Mouse (Mus musculus) thymus, adult 2 months (tissue): ENCODE measurements around the gene Sp140. TPM values are rescaled to one million over a fixed set of nuclear protein-coding genes. Genes with fewer than 3 reads are reported as not detected.
"Not testable (repeated sequence)": the region's sequence is repeated elsewhere in the genome, so short reads cannot be mapped to it uniquely, and the experiment has no call there.

Experiments
- DNase-seq: peaks from one replicate; pipeline ENCODE4 v3.0.0; 2021
- H3K27ac ChIP-seq: fragments of 200-500 bp; 2 replicates; pipeline ENCODE4 v1.5.1; 2012; ENCODE audit warnings: low read length, control low read depth; ENCODE audit not compliant: control insufficient read depth, insufficient read depth
- H3K27me3 ChIP-seq: fragments of 200-500 bp; 2 replicates; pipeline ENCODE4 v1.6.1; 2012; ENCODE audit warnings: mild to moderate bottlenecking, low read length, moderate library complexity, mixed read lengths; ENCODE audit not compliant: control insufficient read depth, insufficient read depth
- H3K36me3 ChIP-seq: fragments of 200-500 bp; 2 replicates; pipeline ENCODE4 v1.6.1; 2012; ENCODE audit warnings: mild to moderate bottlenecking, low read length, moderate library complexity; ENCODE audit not compliant: control insufficient read depth, insufficient read depth
- H3K4me1 ChIP-seq: fragments of 200-500 bp; replicated peaks from 2 replicates; pipeline ENCODE4 v1.6.1; 2012; ENCODE audit warnings: low read length; ENCODE audit not compliant: control insufficient read depth, insufficient read depth
- H3K4me3 ChIP-seq: fragments of 200-500 bp; 2 replicates; pipeline ENCODE4 v1.5.1; 2012; ENCODE audit warnings: mild to moderate bottlenecking, low read length, control low read depth, moderate library complexity; ENCODE audit not compliant: control insufficient read depth, insufficient read depth
- whole genome bisulfite sequencing: fragments of 180-500 bp; shearing (Covaris S2); methylation state at CpG from one replicate; pipeline ENCODE4 v1.1.7; 2018; 5-methylcytosine and 5-hydroxymethylcytosine counted together
- polyA plus RNA-seq: library from polyadenylated mRNA; depleted of rRNA; stranded (reverse); fragments of >200 nt; gene quantifications from 2 replicates; pipeline ENCODE4 v1.2.3, GENCODE M21; 2012

Sp140 gene
- polyA plus RNA-seq, 1 experiment = 27.1 TPM

DNA sequence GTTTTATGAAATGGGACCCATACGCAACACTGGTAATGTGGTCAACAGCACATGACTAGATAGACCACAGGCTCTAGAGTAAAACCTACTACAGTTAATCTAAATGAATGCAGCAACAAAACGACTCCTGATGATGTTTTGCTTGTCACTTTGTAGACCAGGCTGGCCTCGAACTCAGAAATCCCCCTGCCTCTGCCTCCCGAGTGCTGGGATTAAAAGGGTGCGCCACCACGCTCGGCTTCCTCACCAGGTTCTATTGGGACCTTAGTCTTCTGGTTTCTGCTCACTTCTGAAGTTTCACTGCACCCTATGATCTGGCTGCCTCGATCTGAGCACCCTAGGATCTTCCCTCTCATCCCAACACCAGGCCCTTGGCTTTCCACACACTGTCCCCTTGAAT lies 7.7 kb upstream of the Sp140 start:
- not testable (repeated sequence) for H3K4me3 ChIP-seq, DNase-seq, H3K27ac ChIP-seq, H3K36me3 ChIP-seq, H3K27me3 ChIP-seq, H3K4me1 ChIP-seq
- WGBS = 89% methylated on average over 8 of the region's 8 CpGs

GRCm38 (mm10) chr1:85598271-85599012 lies 1.7 kb upstream of the Sp140 start, which contains the start of gene Sp110:
TSS of gene Sp110 (minus strand) at chr1:85598817.
- H3K27ac ChIP-seq = peak within 1 kb of the TSS; percentile 62; the same call in 1 of the 2 replicates
- not testable (repeated sequence) for H3K4me1 ChIP-seq, H3K27me3 ChIP-seq, H3K36me3 ChIP-seq
- DNase-seq = peak; percentile 36
- peak within 1 kb of the TSS; percentile 46 for H3K4me3 ChIP-seq
- WGBS = 48% methylated on average over 17 of the region's 17 CpGs

GRCm38 (mm10) chr1:85600794-85601193 lies 616 bp downstream of the Sp140 start:
- peak overlapping the region; percentile 25 for H3K4me3 ChIP-seq

GRCm38 (mm10) chr1:85604341-85604740 lies 4.2 kb downstream of the Sp140 start:
- not testable (repeated sequence) for H3K27ac ChIP-seq, H3K4me1 ChIP-seq, H3K4me3 ChIP-seq, H3K27me3 ChIP-seq, DNase-seq, H3K36me3 ChIP-seq
- 100% methylated on average over 1 of the region's 1 CpGs for WGBS

More at GRCm38 (mm10) chr1:85600794-85601193, 616 bp downstream of the Sp140 start:
- DNase-seq = peak; percentile 63
- WGBS = 34% methylated on average over 4 of the region's 4 CpGs
- peak overlapping the region; percentile 70 for H3K27ac ChIP-seq
- H3K27me3 ChIP-seq, H3K4me1 ChIP-seq, H3K36me3 ChIP-seq: not testable (repeated sequence)

GRCm38 (mm10) chr1:85608361-85608760 lies 8.2 kb downstream of the Sp140 start:
- H3K4me3 ChIP-seq, H3K36me3 ChIP-seq, H3K27ac ChIP-seq, H3K4me1 ChIP-seq, H3K27me3 ChIP-seq, DNase-seq: not testable (repeated sequence)
- 89% methylated on average over 4 of the region's 4 CpGs for WGBS

GRCm38 (mm10) chr1:85610581-85610980 lies 10.4 kb downstream of the Sp140 start:
- H3K4me1 ChIP-seq, H3K27me3 ChIP-seq, H3K27ac ChIP-seq, DNase-seq, H3K36me3 ChIP-seq, H3K4me3 ChIP-seq: not testable (repeated sequence)
- 60% methylated on average over 1 of the region's 4 CpGs for WGBS

GRCm38 (mm10) chr1:85615096-85615495 lies 14.9 kb downstream of the Sp140 start:
- H3K4me1 ChIP-seq, H3K36me3 ChIP-seq, H3K27ac ChIP-seq, H3K27me3 ChIP-seq, H3K4me3 ChIP-seq, DNase-seq: not testable (repeated sequence)
- 98% methylated on average over 3 of the region's 3 CpGs for WGBS

GRCm38 (mm10) chr1:85615819-85616218 lies 15.6 kb downstream of the Sp140 start:
- not testable (repeated sequence) for H3K27ac ChIP-seq, H3K4me3 ChIP-seq, H3K36me3 ChIP-seq, H3K4me1 ChIP-seq, H3K27me3 ChIP-seq, DNase-seq
- 72% methylated on average over 3 of the region's 3 CpGs for WGBS

DNA sequence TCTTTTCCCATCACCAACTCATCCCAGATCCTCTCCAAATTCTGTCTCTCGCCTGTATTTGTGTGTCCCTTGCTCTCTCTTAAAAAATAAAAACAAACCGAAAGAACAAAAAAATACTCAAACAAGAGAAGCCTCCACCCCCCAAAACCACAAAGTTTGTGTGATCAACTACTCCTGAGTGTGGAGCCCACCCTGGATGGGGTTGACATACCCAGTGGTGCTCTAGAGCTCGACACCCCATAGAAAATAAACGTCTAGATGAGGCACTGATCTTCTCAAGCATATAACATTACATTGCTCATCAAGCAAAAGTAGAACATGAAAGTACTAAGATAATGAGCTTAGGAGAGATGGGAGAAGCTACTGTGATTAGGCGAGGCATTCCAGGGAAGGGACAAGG lies 17.0 kb downstream of the Sp140 start:
- whole genome bisulfite sequencing = 71% methylated on average over 4 of the region's 5 CpGs
- DNase-seq, H3K27ac ChIP-seq, H3K4me3 ChIP-seq, H3K4me1 ChIP-seq, H3K27me3 ChIP-seq, H3K36me3 ChIP-seq: not testable (repeated sequence)

GRCm38 (mm10) chr1:85618689-85619088 lies 18.5 kb downstream of the Sp140 start:
- not testable (repeated sequence) for H3K27me3 ChIP-seq, H3K27ac ChIP-seq, H3K4me3 ChIP-seq, H3K4me1 ChIP-seq, H3K36me3 ChIP-seq, DNase-seq
- 61% methylated on average over 1 of the region's 1 CpGs for WGBS

- DNase-seq, H3K4me1 ChIP-seq, H3K27ac ChIP-seq, H3K4me3 ChIP-seq, H3K36me3 ChIP-seq, H3K27me3 ChIP-seq: not testable (repeated sequence)
- 71% methylated on average over 3 of the region's 3 CpGs for WGBS
Observed at GRCm38 (mm10) chr1:85636936-85637335, 36.8 kb downstream of the Sp140 start.
